Mouse (Mus musculus): ENCODE measurements around the gene Vps39.

DNA sequence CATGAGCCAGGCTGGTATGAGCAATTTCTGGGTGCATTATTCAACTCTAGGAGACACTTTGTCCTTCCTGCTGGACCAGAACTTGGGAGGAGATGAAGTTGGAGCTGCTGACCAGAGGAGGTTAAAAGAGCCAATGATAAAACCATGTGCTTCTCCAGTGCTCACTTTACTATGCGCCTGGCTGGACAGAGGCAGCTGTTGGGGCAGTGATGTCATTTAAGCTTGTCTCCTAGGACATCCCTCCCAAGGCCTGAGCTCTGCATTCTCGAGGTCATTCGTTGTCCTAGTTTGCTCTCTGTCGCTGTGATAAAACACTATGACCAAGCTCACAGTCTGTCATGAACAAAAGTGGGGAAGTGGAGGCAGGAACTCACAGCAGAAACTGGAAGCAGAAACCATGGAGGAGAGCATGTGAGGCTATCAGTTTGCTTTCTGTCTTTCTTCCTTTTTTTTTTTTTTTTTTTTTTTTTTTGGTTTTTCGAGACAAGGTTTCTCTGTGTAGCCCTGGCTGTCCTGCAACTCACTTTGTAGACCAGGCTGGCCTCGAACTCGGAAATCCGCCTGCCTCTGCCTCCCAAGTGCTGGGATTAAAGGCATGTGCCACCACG lies 61.4 kb downstream of the Vps39 start:
- no peak for TF ChIP-seq POLR2A (IDR thresholded peaks at IDR 0.05; ENCODE audit: insufficient read length, low read depth)
- peak in 1 of 3 experiments; percentile 47 for TF ChIP-seq MYOD1 (IDR thresholded peaks at IDR 0.05; ENCODE audit: control insufficient read depth in 1 of 3, insufficient read length in 2 of 3, low read depth in 2 of 3)
- TF ChIP-seq REST (IDR thresholded peaks at IDR 0.05; ENCODE audit: insufficient read depth, insufficient read length) = no peak
- no peak for TF ChIP-seq CEBPB (IDR thresholded peaks at IDR 0.05; ENCODE audit: insufficient read depth, poor library complexity, severe bottlenecking)
